In the genomic region with DNA sequence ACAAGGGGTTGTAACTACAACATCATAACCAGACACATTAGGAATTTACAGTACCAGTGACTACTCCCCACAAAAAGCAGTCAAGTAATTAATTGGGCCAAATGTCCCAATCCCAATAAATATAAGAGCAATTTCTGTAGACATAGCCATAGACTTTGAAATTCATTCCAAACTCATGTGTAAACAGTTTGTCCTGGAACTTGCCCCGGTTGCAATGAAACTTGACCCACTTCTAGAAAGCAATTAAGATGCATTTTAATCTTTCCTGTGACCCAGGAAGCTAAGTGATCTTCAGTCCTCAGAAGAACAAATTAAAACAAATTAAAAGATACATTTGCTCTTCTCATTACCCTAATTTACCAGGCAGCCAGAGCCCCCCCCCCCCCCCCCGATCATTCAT, we compare ENCODE assay signal across 16 mouse cellular contexts.
DNase-seq lines count a peak whose midpoint lies in the region; ATAC-seq and TF ChIP-seq lines count a peak whose summit lies in the region.
"Had no signal": no experiment of that assay in that cellular context is flagged by ENCODE, and none has a peak within 500 bp of the region (broad histone marks: within the 10 kb centered on the region; RNA-seq: fewer than 3 reads in every experiment).

No protein-coding gene starts in this region.

- no peaks in the 10 kb centered on the region for H3K9me3 ChIP-seq in kidney, embryonic 15.5 days (replicated peaks)
- no peaks in the 10 kb centered on the region for H3K9me3 ChIP-seq in liver, embryonic 12.5 days (replicated peaks)
- no peaks in the 10 kb centered on the region for H3K9me3 ChIP-seq in forebrain, embryonic 15.5 days
- H3K9me3 ChIP-seq: embryonic facial prominence, embryonic 10.5 days; heart, embryonic 15.5 days; hindbrain, embryonic 13.5 days had no signal

- no peaks in the 10 kb centered on the region for H3K36me3 ChIP-seq in kidney, embryonic 15.5 days
- H3K36me3 ChIP-seq in liver, adult 2 months (ENCODE audit: control insufficient read depth, insufficient read depth, low read length) = no peaks in the 10 kb centered on the region
- H3K36me3 ChIP-seq in liver, embryonic 12.5 days = no peaks in the 10 kb centered on the region
- H3K36me3 ChIP-seq in forebrain, embryonic 15.5 days = no peaks in the 10 kb centered on the region
- H3K36me3 ChIP-seq: embryonic facial prominence, embryonic 10.5 days; heart, embryonic 15.5 days; hindbrain, embryonic 13.5 days had no signal

- H3K79me2 ChIP-seq in liver, adult 2 months (ENCODE audit: control insufficient read depth, insufficient read depth, low read length) = no peaks in the 10 kb centered on the region

- H3K27ac ChIP-seq in kidney, embryonic 15.5 days = no peak overlapping the region
- no peak overlapping the region for H3K27ac ChIP-seq in liver, adult 2 months (replicated peaks; ENCODE audit: insufficient read depth, low read depth, low read length)
- H3K27ac ChIP-seq in liver, embryonic 12.5 days = no peak overlapping the region
- no peak overlapping the region for H3K27ac ChIP-seq in forebrain, embryonic 15.5 days (replicated peaks)
- H3K27ac ChIP-seq: embryonic facial prominence, embryonic 10.5 days; heart, adult 2 months; heart, embryonic 15.5 days; hindbrain, embryonic 13.5 days had no signal

- TF ChIP-seq POLR2A in liver, adult 2 months (IDR thresholded peaks at IDR 0.05; ENCODE audit: extremely low read depth, insufficient read depth, low read length) = no peak

- H3K4me1 ChIP-seq in kidney, embryonic 15.5 days = no peaks in the 10 kb centered on the region
- H3K4me1 ChIP-seq in liver, adult 2 months (ENCODE audit: control insufficient read depth, insufficient read depth, low read length) = no peaks in the 10 kb centered on the region; the same call in 1 of the 2 replicates
- no peaks in the 10 kb centered on the region for H3K4me1 ChIP-seq in liver, embryonic 12.5 days
- no peaks in the 10 kb centered on the region for H3K4me1 ChIP-seq in forebrain, embryonic 15.5 days
- H3K4me1 ChIP-seq: embryonic facial prominence, embryonic 10.5 days had no signal

- TF ChIP-seq CTCF in liver, adult 2 months (IDR thresholded peaks at IDR 0.05; ENCODE audit: low read depth, low read length) = no peak

- no peak for DNase-seq in kidney, adult 18-20 months
- DNase-seq in liver, adult 2 months (ENCODE audit: extremely low read depth, low read depth, low spot score) = peak; percentile 41
- DNase-seq in Muller cell, postnatal 12 days (ENCODE audit: inconsistent ontology term) = peak; percentile 62
- peak; percentile 67 for DNase-seq in retina, postnatal 1 day
- DNase-seq: adrenal gland, adult 8-10 months; gastrocnemius, postnatal 14 days; heart, adult 2 months had no signal

- ATAC-seq in kidney, embryonic 15.5 days (replicated peaks; ENCODE audit: low FRiP score) = peak; percentile 59
- ATAC-seq in liver, embryonic 12.5 days = no peak
- ATAC-seq in forebrain, embryonic 15.5 days (replicated peaks) = no peak

- 19% methylated on average over 1 of the region's 2 CpGs for WGBS in kidney, embryonic 15.5 days
- WGBS in liver, adult 2 months = 40% methylated on average over 2 of the region's 2 CpGs
- 39% methylated on average over 1 of the region's 2 CpGs for WGBS in liver, embryonic 12.5 days (ENCODE audit: insufficient replicate concordance)
- WGBS in forebrain, embryonic 15.5 days = 30% methylated on average over 1 of the region's 2 CpGs

- no peak overlapping the region for H3K4me2 ChIP-seq in kidney, embryonic 15.5 days
- H3K4me2 ChIP-seq in liver, embryonic 12.5 days = no peak overlapping the region
- H3K4me2 ChIP-seq in forebrain, embryonic 15.5 days (replicated peaks) = no peak overlapping the region
- H3K4me2 ChIP-seq: heart, embryonic 11.5 days; heart, embryonic 15.5 days; hindbrain, embryonic 13.5 days had no signal

- H3K4me3 ChIP-seq in kidney, embryonic 15.5 days (replicated peaks) = no peak overlapping the region
- no peak overlapping the region for H3K4me3 ChIP-seq in liver, adult 2 months (ENCODE audit: insufficient read depth, low read depth, low read length)
- no peak overlapping the region for H3K4me3 ChIP-seq in liver, embryonic 12.5 days
- no peak overlapping the region for H3K4me3 ChIP-seq in forebrain, embryonic 15.5 days
- H3K4me3 ChIP-seq: embryonic facial prominence, embryonic 10.5 days; heart, adult 2 months; heart, embryonic 15.5 days; hindbrain, embryonic 13.5 days had no signal

- no peaks in the 10 kb centered on the region for H3K27me3 ChIP-seq in kidney, embryonic 15.5 days
- H3K27me3 ChIP-seq in liver, adult 2 months (ENCODE audit: control insufficient read depth, insufficient read depth, low read length) = no peaks in the 10 kb centered on the region
- no peaks in the 10 kb centered on the region for H3K27me3 ChIP-seq in liver, embryonic 12.5 days (replicated peaks)
- H3K27me3 ChIP-seq in forebrain, embryonic 15.5 days = no peaks in the 10 kb centered on the region
- H3K27me3 ChIP-seq: CH12.LX; heart, embryonic 15.5 days; hindbrain, embryonic 13.5 days had no signal

- H3K9ac ChIP-seq in kidney, embryonic 15.5 days = no peak overlapping the region
- no peak overlapping the region for H3K9ac ChIP-seq in liver, adult 2 months (ENCODE audit: low read depth, low read length)
- H3K9ac ChIP-seq in liver, embryonic 12.5 days = no peak overlapping the region
- H3K9ac ChIP-seq in forebrain, embryonic 15.5 days (replicated peaks) = no peak overlapping the region
- H3K9ac ChIP-seq: forebrain, postnatal 0 days; heart, embryonic 15.5 days; hindbrain, embryonic 13.5 days had no signal
